Mouse (Mus musculus) urinary bladder, postnatal 10 days (tissue): ENCODE results near the gene Ush1c.

Source experiments
- DNase-seq: peaks from one replicate; pipeline ENCODE4 v3.0.0; 2022; ENCODE audit warnings: low spot score

The Ush1c gene

DNA sequence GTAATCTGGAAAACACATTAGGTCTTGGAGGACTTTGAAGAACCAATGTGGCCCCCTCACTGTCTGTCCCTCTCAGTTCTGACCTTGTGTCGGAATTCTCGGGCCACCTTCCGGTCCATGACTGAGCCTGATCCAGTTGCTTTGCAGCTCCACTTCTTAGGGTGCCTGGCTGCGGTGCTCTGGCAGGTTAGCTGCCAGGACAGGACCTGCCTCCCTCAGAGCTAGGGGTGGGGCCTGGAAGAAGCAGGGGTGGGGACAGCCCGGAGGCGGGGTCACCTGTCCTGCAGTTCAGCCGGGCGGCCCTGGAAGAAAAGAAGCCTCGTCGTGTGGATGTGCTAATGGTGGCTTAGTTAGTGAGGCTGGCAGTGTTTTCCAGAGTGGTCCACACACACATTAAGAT, at the start of gene Ush1c:
Ush1c (minus strand) TSS at position 158 of the 400 bp plus-strand sequence.
- no peak for DNase-seq

- no peak for DNase-seq
Observed at GRCm38 (mm10) chr7:46287051-46287450, 48.7 kb upstream of the Ush1c start.

GRCm38 (mm10) chr7:46286391-46286790, 48.1 kb upstream of the Ush1c start:
- no peak for DNase-seq

DNA sequence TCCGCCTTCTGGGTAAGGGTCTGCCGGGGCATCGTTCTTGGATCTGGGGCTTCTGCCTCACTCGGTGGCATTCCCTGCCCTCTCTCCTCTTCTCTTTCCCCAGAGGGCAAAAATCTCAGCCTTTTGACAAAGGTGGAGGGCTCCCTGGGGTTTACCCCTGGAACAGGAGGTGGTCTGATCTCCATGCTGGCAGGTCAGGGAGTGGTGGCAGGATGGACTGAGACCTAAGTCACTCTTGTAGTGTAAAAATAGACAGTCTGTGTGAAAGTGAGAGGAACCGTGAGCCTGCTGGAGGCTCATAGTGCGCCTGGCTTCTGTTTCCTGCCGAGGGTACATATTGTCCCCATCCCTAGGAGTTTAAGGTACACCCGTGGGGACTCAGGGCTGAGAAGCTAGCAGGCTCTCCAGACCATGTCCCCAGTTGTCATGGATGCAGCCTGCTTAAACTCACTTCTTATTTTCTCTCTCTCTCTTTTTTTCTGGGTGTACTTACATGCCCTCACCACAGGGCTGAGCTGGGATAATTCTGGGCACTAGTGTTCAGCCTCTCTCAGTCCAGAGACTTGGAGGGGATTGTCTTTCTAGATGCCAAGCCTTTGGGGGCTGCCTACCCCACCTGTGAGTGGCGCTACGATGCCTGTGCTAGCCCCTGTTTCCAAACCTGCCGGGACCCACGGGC, 47.0 kb upstream of the Ush1c start:
- no peak for DNase-seq

GRCm38 (mm10) chr7:46283681-46284080, 45.4 kb upstream of the Ush1c start:
- no peak for DNase-seq

DNA sequence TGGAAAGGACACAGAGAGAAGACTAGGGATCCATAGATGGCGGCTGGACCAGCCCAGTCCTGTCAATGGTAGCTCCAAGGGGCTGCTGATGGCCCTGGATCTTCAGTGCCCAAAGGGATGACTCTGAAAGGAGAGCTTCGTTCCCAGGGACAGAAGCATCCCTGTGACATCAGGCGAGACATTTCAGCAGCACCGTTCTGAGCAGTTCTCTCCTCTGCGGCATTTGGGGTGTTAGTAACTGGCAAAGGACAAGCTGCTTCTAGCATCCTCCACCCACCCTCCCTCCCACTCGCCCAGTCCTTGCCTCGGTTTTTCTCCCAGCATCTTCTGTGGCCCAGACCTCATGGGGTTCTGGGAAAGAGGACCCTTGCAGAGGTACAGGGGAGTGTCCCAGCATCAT, 44.0 kb upstream of the Ush1c start:
- no peak for DNase-seq

GRCm38 (mm10) chr7:46280896-46281295, 42.6 kb upstream of the Ush1c start:
- DNase-seq, result no peak

GRCm38 (mm10) chr7:46279946-46280345, 41.6 kb upstream of the Ush1c start:
- DNase-seq, result no peak

DNA sequence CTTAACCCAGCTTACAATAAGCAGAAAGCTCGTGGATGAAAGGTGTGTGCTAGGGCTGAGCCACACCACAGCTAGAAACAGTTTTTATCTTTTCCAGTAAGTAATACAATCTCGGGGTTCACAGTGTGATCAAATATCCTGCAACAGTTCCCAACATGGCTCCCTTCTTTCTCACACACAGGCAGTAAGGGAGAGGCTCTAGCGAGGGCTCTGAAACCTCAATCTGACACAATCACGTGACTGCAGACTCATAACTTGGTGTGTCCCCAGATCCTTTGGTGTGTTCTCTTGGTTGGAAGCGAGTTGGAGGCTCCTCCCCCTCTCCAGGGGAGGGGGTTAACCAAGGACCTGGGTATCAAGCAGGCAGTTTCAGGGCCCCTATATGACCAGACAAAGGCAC, 37.9 kb upstream of the Ush1c start:
- DNase-seq, result no peak

DNA sequence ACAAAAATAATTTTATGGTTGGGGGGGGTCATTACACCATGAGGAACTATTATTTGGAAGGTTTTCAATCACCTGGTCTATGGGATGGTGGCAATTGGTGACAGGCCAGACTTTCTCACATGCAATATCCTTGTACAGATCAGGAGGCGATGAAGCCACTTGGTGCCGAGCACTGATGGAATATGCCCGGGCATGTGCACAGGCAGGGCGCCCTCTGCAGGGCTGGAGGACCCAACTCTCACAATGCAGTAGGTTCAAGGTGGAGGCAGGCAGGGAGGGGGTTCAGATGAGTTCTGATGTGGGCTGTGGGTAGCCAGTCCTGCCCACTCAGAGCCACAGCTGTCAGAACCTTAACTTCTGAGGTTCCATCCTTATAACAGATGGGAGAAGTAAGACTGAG, 13.5 kb upstream of the Ush1c start:
- DNase-seq, result no peak

DNA sequence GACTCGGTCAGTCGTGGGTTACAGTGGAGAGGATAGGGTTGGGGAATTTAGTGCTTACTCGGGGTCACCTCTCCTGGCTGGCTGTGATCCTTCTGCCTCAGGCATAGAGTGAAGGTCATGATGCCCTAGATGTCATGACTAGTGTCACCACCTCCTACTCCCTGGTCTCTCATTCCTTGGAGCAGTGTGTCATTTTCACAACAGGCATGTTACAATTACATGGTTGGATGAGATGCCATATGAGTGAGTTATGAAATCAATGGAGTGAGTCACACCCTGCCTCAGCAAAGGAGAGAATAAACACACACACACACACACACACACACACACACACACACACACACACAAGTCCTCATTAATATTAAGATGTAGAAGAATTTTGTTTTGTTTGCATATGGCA, 9.3 kb upstream of the Ush1c start:
- no peak for DNase-seq

- DNase-seq, result no peak
Observed at GRCm38 (mm10) chr7:46246876-46247275, 8.6 kb upstream of the Ush1c start.

GRCm38 (mm10) chr7:46240696-46241095, 2.4 kb upstream of the Ush1c start, which contains the start of gene Otog:
Gene Otog, plus strand, starts transcription at chr7:46240987.
- no peak for DNase-seq

DNA sequence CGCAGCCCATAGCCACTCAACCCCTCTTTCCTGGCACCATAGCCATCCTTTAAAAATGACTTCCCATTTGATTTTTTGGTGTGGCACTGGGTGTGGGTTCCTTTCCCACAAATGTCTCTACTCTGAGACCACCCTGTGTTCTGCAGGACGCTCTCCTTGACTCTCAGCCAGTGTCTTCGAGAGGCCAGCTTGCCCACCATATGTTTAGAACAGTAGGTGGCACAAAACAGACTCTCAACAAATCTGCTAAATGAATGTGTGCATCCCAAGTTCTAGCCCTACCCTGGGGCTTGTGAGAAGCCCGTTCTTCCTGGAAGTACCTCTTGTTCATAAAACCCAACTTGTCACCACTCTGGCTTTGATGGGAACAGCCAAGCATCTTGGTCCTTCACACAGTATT, 1.8 kb upstream of the Ush1c start:
- no peak for DNase-seq

DNA sequence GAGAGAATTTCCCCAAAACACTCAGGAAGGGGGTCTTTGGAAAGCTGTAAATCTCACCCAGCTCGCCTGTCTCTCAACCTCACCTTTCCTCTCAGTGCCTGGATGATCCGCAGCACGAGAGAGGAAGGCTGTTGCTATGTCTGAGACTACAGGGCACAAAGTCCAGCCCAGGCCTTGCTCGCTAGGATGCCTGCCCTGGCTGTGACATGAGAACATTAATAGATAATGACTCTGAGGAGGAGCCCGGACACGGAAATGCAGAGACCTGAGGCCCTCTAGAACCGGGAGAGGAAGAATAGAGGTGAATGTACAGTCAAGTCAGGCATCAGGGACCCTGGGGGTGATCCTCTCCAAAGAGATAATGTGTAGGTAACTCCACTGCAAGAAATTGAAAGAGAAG, 1.1 kb downstream of the Ush1c start:
- no peak for DNase-seq

DNA sequence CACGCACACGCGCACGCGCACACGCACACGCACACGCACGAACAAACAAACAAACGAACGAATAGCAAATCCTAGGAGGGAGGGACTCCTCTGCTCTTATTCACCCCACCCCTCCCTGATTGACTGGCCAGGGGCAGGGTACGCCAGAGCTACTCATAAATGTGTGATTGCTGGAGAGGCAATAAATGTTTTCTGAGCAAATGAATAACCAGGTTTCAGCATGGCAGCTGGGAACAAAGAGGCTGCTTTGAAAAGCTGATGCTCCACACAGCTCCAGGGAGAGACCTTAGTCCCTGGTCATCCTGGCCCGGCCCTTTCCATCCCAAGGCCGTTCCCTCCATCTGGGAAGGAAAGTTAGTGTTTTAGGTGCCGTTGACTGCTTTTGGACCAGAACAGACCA, 1.9 kb downstream of the Ush1c start:
- no peak for DNase-seq

GRCm38 (mm10) chr7:46235948-46236347, 2.4 kb downstream of the Ush1c start:
- no peak for DNase-seq

DNA sequence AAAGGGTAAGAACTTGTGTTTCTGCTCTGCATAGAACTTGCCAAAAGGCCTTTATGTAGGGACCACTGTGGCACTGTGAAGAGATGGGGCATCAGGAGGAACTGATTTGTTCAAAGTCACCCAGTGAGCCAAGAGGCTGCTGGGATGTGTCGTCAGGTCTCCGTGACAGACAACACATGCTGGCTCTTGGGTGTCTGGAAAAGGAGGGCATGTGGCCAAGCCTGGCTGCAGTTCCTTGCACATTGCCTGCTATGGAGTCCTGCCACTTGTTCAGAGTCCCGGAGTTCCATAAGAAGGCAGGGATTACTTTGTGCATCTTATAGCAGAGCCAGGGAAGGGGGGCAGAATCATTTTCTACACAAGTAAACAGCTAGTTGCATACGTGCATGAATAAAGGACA, 11.4 kb downstream of the Ush1c start:
- DNase-seq, result no peak

DNA sequence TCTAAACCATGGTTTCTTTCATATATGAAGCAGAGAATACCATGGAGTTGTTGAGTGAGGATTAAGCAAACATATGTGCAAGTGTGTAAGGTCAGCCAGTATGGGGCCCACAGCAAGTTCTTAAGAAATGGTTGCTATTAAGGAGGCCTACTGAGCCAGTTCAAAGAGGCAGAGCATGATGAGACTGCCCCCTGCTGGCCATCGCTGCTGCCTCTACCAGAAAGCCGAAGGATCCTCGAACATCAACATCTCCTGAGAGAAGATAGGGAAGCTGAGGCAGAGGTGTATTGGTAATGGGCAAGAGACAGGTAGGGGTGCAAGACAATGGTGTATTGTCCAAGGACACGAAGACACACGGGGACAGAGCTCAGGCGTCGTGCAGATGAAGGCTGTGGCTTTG, 12.1 kb downstream of the Ush1c start:
- no peak for DNase-seq

DNA sequence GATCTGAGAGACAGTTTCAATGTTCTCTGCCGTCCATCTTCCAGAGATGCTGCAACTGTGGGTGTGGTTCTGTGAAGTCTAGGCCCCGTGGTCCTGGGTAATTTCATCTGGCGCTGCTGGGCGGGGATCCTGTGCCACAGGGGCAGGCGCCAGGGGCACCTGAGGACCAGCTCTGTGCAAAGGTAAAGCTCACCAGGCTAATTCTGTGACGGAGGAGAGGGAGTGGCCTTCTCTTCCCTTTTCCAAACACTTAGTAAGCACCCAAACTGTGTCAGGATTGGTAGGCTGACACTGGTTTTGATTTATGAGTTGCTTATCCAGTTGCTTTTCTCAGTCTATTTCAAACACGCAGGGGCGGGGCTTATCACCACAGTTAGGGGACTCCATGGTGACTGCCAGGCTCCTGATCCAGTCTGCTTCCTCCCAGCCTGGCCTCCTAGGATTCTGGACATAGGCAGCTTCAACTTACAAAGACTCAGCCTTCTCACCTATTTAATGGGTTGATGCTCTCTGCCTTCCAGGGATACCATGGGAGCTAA, 17.6 kb downstream of the Ush1c start:
- DNase-seq, result no peak

DNA sequence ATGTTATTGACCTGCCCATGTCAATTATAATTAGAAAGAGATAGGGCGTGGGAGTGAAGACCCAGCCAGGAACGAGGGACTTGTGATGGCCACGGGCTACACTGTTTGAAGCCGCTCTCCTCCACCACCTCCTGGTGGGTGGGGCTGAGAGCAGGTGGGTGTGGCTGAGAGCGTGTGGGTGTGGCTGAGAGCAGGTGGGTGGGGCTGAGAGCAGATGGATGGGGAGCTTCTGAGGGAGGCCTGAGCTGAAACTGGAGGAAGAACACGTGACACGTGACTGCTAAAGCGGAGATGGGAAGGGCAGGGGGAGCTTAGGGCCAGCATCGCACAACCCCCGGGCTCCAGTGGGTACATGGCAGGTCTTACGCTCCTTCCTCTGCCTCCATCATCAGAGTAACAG, 19.9 kb downstream of the Ush1c start:
- no peak for DNase-seq

DNA sequence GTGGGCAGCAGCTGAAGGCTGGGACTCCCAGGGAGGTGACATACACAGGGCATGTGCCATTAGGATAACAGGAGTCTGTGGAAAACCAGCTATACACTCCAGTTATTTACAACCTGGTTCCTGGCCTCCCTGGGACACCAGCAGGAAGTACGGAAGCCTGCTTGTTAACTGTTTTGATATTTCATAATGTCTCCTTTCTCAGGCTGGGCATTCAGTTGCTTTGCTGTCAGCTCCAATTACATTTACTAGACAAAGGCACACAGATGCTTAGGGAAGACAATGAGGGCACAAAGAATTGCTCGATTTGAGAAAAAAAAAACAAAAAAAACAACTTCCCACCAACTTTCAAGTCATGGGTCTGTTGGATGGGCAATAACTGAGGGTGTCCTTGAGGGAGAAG, 21.8 kb downstream of the Ush1c start:
- DNase-seq, result no peak

DNA sequence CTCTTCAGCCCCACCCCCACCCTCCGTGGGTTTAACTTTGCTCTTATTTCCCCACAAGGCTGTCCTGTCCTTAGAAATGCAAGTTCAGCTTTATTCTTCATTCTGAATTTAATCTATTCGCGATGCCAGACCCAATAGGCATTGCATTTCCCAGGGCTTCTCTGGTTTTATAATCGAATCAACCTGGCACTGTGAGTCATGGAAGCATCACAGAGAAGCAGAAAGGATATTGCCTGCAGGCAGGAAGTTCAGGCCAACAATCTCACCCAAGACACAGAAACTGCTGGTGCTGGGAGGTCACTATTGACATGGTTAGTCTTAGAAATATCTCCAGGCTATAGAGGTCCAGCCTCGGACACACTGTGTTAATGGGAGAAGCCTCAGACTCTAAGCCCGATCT, 28.0 kb downstream of the Ush1c start:
- no peak for DNase-seq

GRCm38 (mm10) chr7:46208131-46208530, 30.2 kb downstream of the Ush1c start:
- DNase-seq, result no peak
